Mouse (Mus musculus): ENCODE results near the gene Slc25a36. TPM values are rescaled to one million over a fixed set of nuclear protein-coding genes. Genes with fewer than 3 reads are reported as not detected.

The Slc25a36 gene
- polyA plus RNA-seq, 1 experiment from 2014 or later, result 70.9 TPM

Other genes starting within 250 kb of the Slc25a36 start
- gene Pxylp1, start 218.5 kb downstream of the Slc25a36 start, polyA plus RNA-seq (2016; fragmentation: Nextera tagmentation; extraction: Ambion mirVana), result 16.7 and 17.5 TPM in 2 replicates
- 102 and 123 TPM in 2 replicates for gene Spsb4, start 92.3 kb downstream of the Slc25a36 start, polyA plus RNA-seq (2016; fragmentation: Nextera tagmentation; extraction: Ambion mirVana)